Mouse (Mus musculus) liver, adult 2 months (tissue): Measurements from ENCODE around the gene Mybpc2.

ENCODE experiments used
- CTCF ChIP-seq: fragments of 200-500 bp; IDR thresholded peaks from 2 replicates; pipeline ENCODE4 v1.5.1; 2011; ENCODE audit warnings: low read depth, low read length, control low read depth
- POLR2A ChIP-seq: fragments of 200-500 bp; IDR thresholded peaks from 2 replicates; pipeline ENCODE4 v1.6.1; 2011; ENCODE audit warnings: low read length, control low read depth; ENCODE audit not compliant: insufficient read depth; ENCODE audit errors: extremely low read depth

DNA sequence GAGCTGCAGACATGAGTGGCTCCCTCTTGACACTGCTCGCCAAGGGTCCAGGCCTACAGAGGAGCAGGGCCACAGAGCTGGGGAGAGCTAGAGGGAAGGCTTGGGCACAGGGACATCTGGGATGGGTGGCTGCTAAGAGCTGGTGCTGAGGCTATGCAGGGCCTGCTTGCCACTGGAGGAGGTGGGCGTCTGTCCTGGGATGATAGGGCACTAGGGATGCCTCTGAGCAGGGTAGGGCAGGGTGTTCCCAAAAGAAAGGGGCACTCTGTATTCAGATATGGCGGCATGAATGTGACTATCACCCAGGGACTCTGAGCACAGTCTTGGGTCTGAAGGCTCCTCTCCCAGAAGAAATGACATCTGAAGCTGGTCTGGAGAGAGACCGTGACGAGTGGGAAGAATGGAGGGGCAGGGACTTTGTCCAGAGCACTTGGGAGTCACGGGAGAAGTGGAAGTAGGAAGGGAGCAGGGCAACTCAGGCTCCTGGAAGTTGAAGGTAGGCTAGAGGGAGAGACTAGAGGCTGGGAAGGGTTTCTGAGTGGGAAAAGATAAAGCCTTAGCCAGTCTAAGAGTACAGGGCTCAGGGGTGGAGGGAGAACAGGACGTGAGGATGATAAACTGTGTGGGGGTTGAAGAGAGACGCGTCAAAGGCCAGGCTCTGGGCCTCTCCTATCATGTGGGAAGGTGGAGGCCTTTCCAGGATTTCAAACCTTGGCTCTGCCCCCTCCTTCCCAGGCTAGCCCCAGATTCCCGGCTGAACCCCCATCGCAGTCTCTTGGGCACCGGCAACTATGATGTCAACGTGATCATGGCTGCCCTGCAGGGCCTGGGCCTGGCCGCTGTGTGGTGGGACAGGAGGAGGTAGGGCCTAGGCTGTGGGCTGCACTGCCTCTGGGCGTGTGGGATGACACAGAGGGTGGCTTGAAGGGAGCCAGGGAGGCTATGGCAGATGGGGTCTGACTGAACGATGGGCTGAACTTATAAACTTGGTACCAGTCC is 54.5 kb downstream of the Mybpc2 start:
- no peak for TF ChIP-seq POLR2A
- TF ChIP-seq CTCF = no peak
